ENCODE assay signal across 17 mouse cellular contexts in genomic region chr16:32934470-32934869, GRCm38 (mm10). TPM values are rescaled to one million over a fixed set of nuclear protein-coding genes. Genes with fewer than 3 reads are reported as not detected.
DNase-seq lines count a peak whose midpoint lies in the region; ATAC-seq and TF ChIP-seq lines count a peak whose summit lies in the region.
"Had no signal": no experiment of that assay in that cellular context is flagged by ENCODE, and none has a peak within 500 bp of the region (broad histone marks: within the 10 kb centered on the region; RNA-seq: fewer than 3 reads in every experiment).

No protein-coding gene starts in this region.

- peak; percentile 55 for DNase-seq in kidney, adult 9 months
- no peak for DNase-seq in kidney, postnatal 25 days
- peak; percentile 53 for DNase-seq in 3T3-L1 (ENCODE audit: low read depth, low spot score)
- peak; percentile 75 for DNase-seq in A20 (ENCODE audit: low read depth, low spot score)
- DNase-seq in forebrain, postnatal 0 days = no peak
- DNase-seq in heart, postnatal 25 days (ENCODE audit: low spot score) = no peak
- DNase-seq: adrenal gland, postnatal 25 days; cerebellum, adult 11-12 months; heart, adult 18-20 months; heart, postnatal 14 days; thymus, postnatal 36 days had no signal

- no peak for TF ChIP-seq POLR2A in embryonic fibroblast, embryonic 13.5 days (IDR thresholded peaks at IDR 0.05; ENCODE audit: low read depth, low read length)

- WGBS in forebrain, postnatal 0 days = 72% methylated on average over 2 of the region's 2 CpGs
- 72% methylated on average over 2 of the region's 2 CpGs for WGBS in midbrain, embryonic 16.5 days

- no peaks in the 10 kb centered on the region for H3K36me3 ChIP-seq in forebrain, postnatal 0 days (ENCODE audit: insufficient read depth)
- no peaks in the 10 kb centered on the region for H3K36me3 ChIP-seq in midbrain, embryonic 16.5 days (ENCODE audit: control insufficient read depth, insufficient read depth, low read length)
- H3K36me3 ChIP-seq: lung, embryonic 15.5 days had no signal

- no peak overlapping the region for H3K9ac ChIP-seq in forebrain, postnatal 0 days
- no peak overlapping the region for H3K9ac ChIP-seq in midbrain, embryonic 16.5 days (ENCODE audit: low read depth, low read length)
- H3K9ac ChIP-seq: lung, embryonic 15.5 days had no signal

- no peak for TF ChIP-seq CTCF in embryonic fibroblast, embryonic 13.5 days (IDR thresholded peaks at IDR 0.05; ENCODE audit: borderline replicate concordance, insufficient read depth, low read length)
- TF ChIP-seq CTCF in forebrain, postnatal 0 days (IDR thresholded peaks at IDR 0.05; ENCODE audit: low read depth) = no peak

- no peak overlapping the region for H3K4me2 ChIP-seq in forebrain, postnatal 0 days (ENCODE audit: low read depth)
- no peak overlapping the region for H3K4me2 ChIP-seq in midbrain, embryonic 16.5 days (ENCODE audit: low read length)
- H3K4me2 ChIP-seq: lung, embryonic 15.5 days; midbrain, embryonic 11.5 days had no signal

- no peak for ATAC-seq in forebrain, postnatal 0 days
- ATAC-seq in midbrain, embryonic 16.5 days = no peak
- ATAC-seq: hindbrain, embryonic 16.5 days had no signal

- no peak overlapping the region for H3K4me3 ChIP-seq in embryonic fibroblast, embryonic 13.5 days (ENCODE audit: insufficient read depth, low read length)
- no peak overlapping the region for H3K4me3 ChIP-seq in forebrain, postnatal 0 days (ENCODE audit: low read depth, low read length)
- no peak overlapping the region for H3K4me3 ChIP-seq in midbrain, embryonic 16.5 days (ENCODE audit: low read depth, low read length)
- H3K4me3 ChIP-seq: erythroblast, embryonic 14.5 days; lung, embryonic 15.5 days had no signal

- no peaks in the 10 kb centered on the region for H3K27me3 ChIP-seq in forebrain, postnatal 0 days (ENCODE audit: insufficient read depth, low read length)
- H3K27me3 ChIP-seq in midbrain, embryonic 16.5 days (ENCODE audit: control insufficient read depth, insufficient read depth, low read depth, low read length) = no peaks in the 10 kb centered on the region
- H3K27me3 ChIP-seq: lung, embryonic 15.5 days had no signal

- H3K9me3 ChIP-seq in forebrain, postnatal 0 days (ENCODE audit: low read length) = no peaks in the 10 kb centered on the region
- no peaks in the 10 kb centered on the region for H3K9me3 ChIP-seq in midbrain, embryonic 16.5 days (replicated peaks; ENCODE audit: control insufficient read depth, low read length, poor library complexity, severe bottlenecking)
- H3K9me3 ChIP-seq: lung, embryonic 15.5 days had no signal

- H3K4me1 ChIP-seq in embryonic fibroblast, embryonic 13.5 days (ENCODE audit: control insufficient read depth, insufficient read depth, low read length) = peaks cover 7% of the 10 kb centered on the region; the same call in 1 of the 2 replicates
- peaks cover 6% of the 10 kb centered on the region for H3K4me1 ChIP-seq in forebrain, postnatal 0 days (ENCODE audit: insufficient read depth)
- peaks cover 6% of the 10 kb centered on the region for H3K4me1 ChIP-seq in midbrain, embryonic 16.5 days (ENCODE audit: control insufficient read depth, insufficient read depth, low read length)

- intact Hi-C loops in heart, postnatal 25 days (cut with DNase I) = no loop called here

- H3K27ac ChIP-seq in embryonic fibroblast, embryonic 13.5 days (ENCODE audit: insufficient read depth, low read length) = peak overlapping the region; percentile 62; the same call in 1 of the 2 replicates
- H3K27ac ChIP-seq in forebrain, postnatal 0 days (ENCODE audit: low read depth, low read length) = no peak overlapping the region
- no peak overlapping the region for H3K27ac ChIP-seq in midbrain, embryonic 16.5 days (ENCODE audit: low read length)
- H3K27ac ChIP-seq: lung, embryonic 15.5 days had no signal

RNA-seq across cellular contexts. Expression of gene Lrch3, which starts 20.6 kb away (rescaled TPM):
- polyA plus RNA-seq in embryonic fibroblast, embryonic 13.5 days (2011; ENCODE audit: insufficient read length, low read depth, missing spikeins) = 39.9 and 52.7 TPM in 2 replicates
- 41.5 and 50.3 TPM in 2 replicates for total RNA-seq in forebrain, postnatal 0 days (2014; rRNA removed)
- 10.6 and 19.6 TPM in 2 replicates for polyA plus RNA-seq in forebrain, postnatal 0 days (2015; fragmentation: Nextera tagmentation; extraction: Ambion mirVana)
- polyA plus RNA-seq in midbrain, embryonic 16.5 days (2015; fragmentation: Nextera tagmentation; extraction: Ambion mirVana) = 39.5 and 47.1 TPM in 2 replicates
- 10 to 100 TPM; 25.9 to 27.2 TPM for total RNA-seq in heart, postnatal 25 days (2021)

RNA-seq across cellular contexts. Expression of gene Rubcn, which starts 56.9 kb away (rescaled TPM):
- polyA plus RNA-seq in embryonic fibroblast, embryonic 13.5 days (2011; ENCODE audit: insufficient read length, low read depth, missing spikeins) = 26.2 and 27.1 TPM in 2 replicates
- 70.9 and 81.0 TPM in 2 replicates for total RNA-seq in forebrain, postnatal 0 days (2014; rRNA removed)
- polyA plus RNA-seq in forebrain, postnatal 0 days (2015; fragmentation: Nextera tagmentation; extraction: Ambion mirVana) = 20.2 and 25.7 TPM in 2 replicates
- 39.8 and 41.3 TPM in 2 replicates for polyA plus RNA-seq in midbrain, embryonic 16.5 days (2015; fragmentation: Nextera tagmentation; extraction: Ambion mirVana)
- 10 to 100 TPM; 27.8 to 32.4 TPM for total RNA-seq in heart, postnatal 25 days (2021)

RNA-seq across cellular contexts. Expression of gene Fyttd1, which starts 57.2 kb away (rescaled TPM):
- polyA plus RNA-seq in embryonic fibroblast, embryonic 13.5 days (2011; ENCODE audit: insufficient read length, low read depth, missing spikeins) = 108 and 115 TPM in 2 replicates
- 121 and 142 TPM in 2 replicates for total RNA-seq in forebrain, postnatal 0 days (2014; rRNA removed)
- 119 and 129 TPM in 2 replicates for polyA plus RNA-seq in forebrain, postnatal 0 days (2015; fragmentation: Nextera tagmentation; extraction: Ambion mirVana)
- polyA plus RNA-seq in midbrain, embryonic 16.5 days (2015; fragmentation: Nextera tagmentation; extraction: Ambion mirVana) = 119 and 125 TPM in 2 replicates
- total RNA-seq in heart, postnatal 25 days (2021) = 100 to 1,000 TPM; 106 to 109 TPM

Comparison
In these comparisons a context has a peak if more than half of its experiments do, and no peak if none do; other contexts are left out.
1. DNase-seq: peak in kidney, adult 9 months (single experiment), 3T3-L1 (single experiment) and A20 (single experiment); none in kidney, postnatal 25 days (0 of 2), forebrain, postnatal 0 days (single experiment) and heart, postnatal 25 days (single experiment).